16 mouse cellular contexts compared by ENCODE assay signal in genomic region chr7:141302702-141303268, GRCm38 (mm10). TPM values are rescaled to one million over a fixed set of nuclear protein-coding genes. Genes with fewer than 3 reads are reported as not detected.
DNase-seq lines count a peak whose midpoint lies in the region; TF ChIP-seq lines count a peak whose summit lies in the region.
"Had no signal": no experiment of that assay in that cellular context is flagged by ENCODE, and none has a peak within 500 bp of the region (broad histone marks: within the 10 kb centered on the region; RNA-seq: fewer than 3 reads in every experiment).

No protein-coding gene starts in this region.

- H3K4me3 ChIP-seq in kidney, adult 2 months (ENCODE audit: insufficient read depth, low read depth, low read length) = no peak overlapping the region
- H3K4me3 ChIP-seq: embryonic facial prominence, embryonic 13.5 days; forebrain, embryonic 12.5 days; liver, embryonic 15.5 days; midbrain, embryonic 10.5 days had no signal

- no peak for TF ChIP-seq POLR2A in kidney, adult 2 months (IDR thresholded peaks at IDR 0.05; ENCODE audit: low read depth, low read length)

- no peak overlapping the region for H3K27ac ChIP-seq in kidney, adult 2 months (ENCODE audit: insufficient read depth, low read depth, low read length)
- H3K27ac ChIP-seq: embryonic facial prominence, embryonic 13.5 days; forebrain, embryonic 12.5 days; liver, embryonic 15.5 days; midbrain, embryonic 10.5 days had no signal

- 71% methylated on average over 1 of the region's 1 CpGs for WGBS in kidney, adult 2 months

- no peak for TF ChIP-seq CTCF in kidney, adult 2 months (conservative IDR thresholded peaks at IDR 0.05; ENCODE audit: insufficient read depth, insufficient read length, low read depth, low read length)

- no peaks in the 10 kb centered on the region for H3K27me3 ChIP-seq in kidney, adult 2 months (replicated peaks; ENCODE audit: control insufficient read depth, insufficient read depth, low read length)
- H3K27me3 ChIP-seq: embryonic facial prominence, embryonic 13.5 days; forebrain, embryonic 12.5 days; liver, embryonic 15.5 days had no signal

- H3K4me1 ChIP-seq in kidney, adult 2 months (ENCODE audit: control insufficient read depth, insufficient read depth, low read length) = peaks cover 3% of the 10 kb centered on the region; the same call in 1 of the 2 replicates
- H3K4me1 ChIP-seq: embryonic facial prominence, embryonic 13.5 days; forebrain, embryonic 12.5 days; midbrain, embryonic 10.5 days had no signal

- peak; percentile 56 for DNase-seq in kidney, adult 2 months
- no peak for DNase-seq in kidney, postnatal 14 days
- DNase-seq in urinary bladder, adult 2 months (ENCODE audit: low spot score) = peak; percentile 19
- DNase-seq in urinary bladder, postnatal 4 days (ENCODE audit: low spot score in 2 of 2) = no peak
- peak; percentile 51 to 72 for DNase-seq in natural killer cell, adult 2 months (ENCODE audit: low spot score in 2 of 2)
- no peak for DNase-seq in ovary, postnatal 14 days (ENCODE audit: low spot score)
- DNase-seq in lung, postnatal 4 days = no peak
- no peak for DNase-seq in cerebellum, postnatal 4 days (ENCODE audit: low spot score in 2 of 2)
- DNase-seq: cerebellum, postnatal 25 days; heart, postnatal 4 days; kidney, adult 18-20 months; retina, postnatal 1 day had no signal

- H3K36me3 ChIP-seq in kidney, adult 2 months (ENCODE audit: control insufficient read depth, insufficient read depth, low read length) = no peaks in the 10 kb centered on the region

RNA-seq across cellular contexts. Expression of gene Drd4, which starts 11.0 kb away (rescaled TPM):
- 0.03 TPM in 1 of 2 replicates, not detected in the other for polyA plus RNA-seq in kidney, adult 2 months (2012; rRNA removed)
- polyA plus RNA-seq in urinary bladder, adult 2 months (2012; rRNA removed) = 0.06 and 0.21 TPM in 2 replicates
- polyA plus RNA-seq: liver, embryonic 15.5 days had no signal

RNA-seq across cellular contexts. Expression of gene Sct, which starts 23.9 kb away (rescaled TPM):
- 2.0 and 2.7 TPM in 2 replicates for polyA plus RNA-seq in kidney, adult 2 months (2012; rRNA removed)
- 0.41 and 1.3 TPM in 2 replicates for polyA plus RNA-seq in urinary bladder, adult 2 months (2012; rRNA removed)

RNA-seq across cellular contexts. Expression of gene Deaf1, which starts 24.7 kb away (rescaled TPM):
- 25.4 and 26.8 TPM in 2 replicates for polyA plus RNA-seq in kidney, adult 2 months (2012; rRNA removed)
- 14.6 and 22.8 TPM in 2 replicates for polyA plus RNA-seq in urinary bladder, adult 2 months (2012; rRNA removed)

RNA-seq across cellular contexts. Expression of gene Tmem80, which starts 24.8 kb away (rescaled TPM):
- polyA plus RNA-seq in kidney, adult 2 months (2012; rRNA removed) = 53.7 and 61.4 TPM in 2 replicates
- 34.1 and 42.5 TPM in 2 replicates for polyA plus RNA-seq in urinary bladder, adult 2 months (2012; rRNA removed)

RNA-seq across cellular contexts. Expression of gene Cdhr5, which starts 26.2 kb away (rescaled TPM):
- polyA plus RNA-seq in kidney, adult 2 months (2012; rRNA removed) = 129 and 145 TPM in 2 replicates
- polyA plus RNA-seq in urinary bladder, adult 2 months (2012; rRNA removed) = 0.07 TPM in 1 of 2 replicates, not detected in the other
- polyA plus RNA-seq: embryonic facial prominence, embryonic 13.5 days; forebrain, embryonic 12.5 days; midbrain, embryonic 10.5 days had no signal

Comparison
In these comparisons a context has a peak if more than half of its experiments do, and no peak if none do; other contexts are left out.
1. DNase-seq: peak in kidney, adult 2 months (single experiment), urinary bladder, adult 2 months (single experiment) and natural killer cell, adult 2 months (2 of 2); none in kidney, postnatal 14 days (single experiment), urinary bladder, postnatal 4 days (0 of 2), ovary, postnatal 14 days (single experiment), lung, postnatal 4 days (0 of 2) and cerebellum, postnatal 4 days (0 of 2).